Mouse (Mus musculus) thymus, postnatal 25 days (tissue): ENCODE results near the gene Baz2b.

Source experiments
- DNase-seq: peaks from one replicate; pipeline ENCODE4 v3.0.0; 2022

Baz2b gene

DNA sequence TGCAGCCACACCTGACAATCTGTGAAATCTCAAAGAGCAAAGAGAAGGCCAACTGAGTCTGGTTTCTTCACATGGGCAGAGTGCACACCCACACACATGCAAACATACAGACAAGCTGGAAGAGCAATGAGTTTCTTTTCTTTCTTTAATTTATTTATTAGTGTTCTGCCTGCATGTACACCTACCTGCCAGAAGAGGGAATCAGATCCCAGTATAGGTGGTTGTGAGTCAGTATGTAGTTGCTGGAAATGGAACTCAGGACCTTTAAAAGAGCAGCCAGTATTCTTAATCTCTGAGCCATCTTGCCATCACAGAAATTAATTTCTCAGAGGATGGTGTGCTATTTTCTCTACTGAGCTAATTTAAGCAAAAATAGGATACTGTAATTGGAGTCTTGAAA lies 164.7 kb downstream of the Baz2b start:
- no peak for DNase-seq

DNA sequence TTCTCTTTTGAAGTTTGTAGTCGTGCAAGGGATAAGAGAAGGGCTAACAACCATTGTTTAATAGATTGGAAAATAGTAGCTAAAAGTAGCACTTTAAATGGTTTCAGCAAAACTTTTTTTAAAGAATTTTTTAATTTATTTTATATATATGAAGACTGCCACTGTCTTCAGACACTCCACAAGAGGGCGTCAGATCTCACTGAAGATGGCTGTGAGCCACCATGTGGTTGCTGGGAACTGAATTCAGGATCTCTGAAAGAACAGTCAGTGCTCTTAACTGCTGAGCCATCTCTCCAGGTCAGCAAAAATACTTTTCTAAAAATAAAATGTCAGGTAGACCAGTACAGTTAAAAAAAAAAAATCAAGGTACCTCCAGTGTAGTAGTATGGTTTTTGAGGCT lies 165.1 kb downstream of the Baz2b start:
- DNase-seq = no peak

DNA sequence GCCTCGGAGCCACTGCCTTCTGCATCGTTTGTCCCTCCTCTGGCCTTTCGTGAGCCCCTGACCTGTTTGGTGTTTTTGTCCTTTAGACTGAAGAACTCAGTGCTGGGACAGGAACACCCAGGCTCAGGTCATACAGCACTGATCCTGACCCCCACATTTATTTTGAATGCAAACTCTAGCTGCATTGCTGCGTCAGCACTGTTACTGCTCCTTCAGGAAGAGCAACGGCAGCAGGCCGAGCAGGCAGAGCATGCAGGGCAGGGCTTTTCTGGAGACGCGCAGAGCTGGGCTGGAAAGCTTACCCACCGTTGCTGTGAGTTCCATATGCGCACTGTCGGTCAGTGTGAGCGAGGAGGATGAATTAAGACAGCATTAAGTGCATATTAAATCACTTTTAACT lies 166.9 kb downstream of the Baz2b start:
- DNase-seq = no peak

DNA sequence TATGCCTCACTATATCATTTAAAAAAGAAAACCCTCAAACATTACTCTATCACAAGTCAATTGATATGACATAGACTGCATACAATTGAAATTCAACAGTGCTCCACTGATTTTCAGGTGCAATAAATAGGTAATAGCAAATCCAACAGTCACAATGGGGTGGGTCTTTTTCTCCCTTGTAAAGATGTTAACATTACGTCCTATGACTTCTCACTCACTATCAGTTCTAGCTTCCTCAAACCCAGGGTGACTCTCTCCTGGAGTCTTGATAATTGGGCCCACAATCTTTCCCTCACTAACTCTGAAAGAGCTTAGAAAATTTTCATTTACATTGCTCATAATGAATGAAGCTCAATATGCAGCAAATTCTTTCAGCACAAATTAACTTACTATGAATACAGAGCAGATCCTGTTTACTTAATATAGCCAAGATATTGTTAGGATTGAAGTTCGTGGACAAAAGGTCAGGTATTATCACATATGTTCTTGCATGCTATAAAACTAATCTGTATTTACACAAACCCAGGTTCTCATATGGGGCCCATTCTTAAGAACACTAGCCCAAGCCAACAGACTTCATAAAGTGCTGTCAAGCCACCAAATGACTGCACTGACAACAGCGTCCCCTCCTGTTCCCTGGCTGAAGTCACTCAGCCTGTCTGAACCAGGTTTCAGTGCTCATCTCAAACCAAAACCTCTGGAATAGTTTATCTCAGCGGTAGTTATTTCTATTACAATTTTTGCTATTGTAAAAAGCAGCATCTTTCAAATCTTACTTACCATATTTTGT lies 168.0 kb downstream of the Baz2b start:
- DNase-seq = no peak

DNA sequence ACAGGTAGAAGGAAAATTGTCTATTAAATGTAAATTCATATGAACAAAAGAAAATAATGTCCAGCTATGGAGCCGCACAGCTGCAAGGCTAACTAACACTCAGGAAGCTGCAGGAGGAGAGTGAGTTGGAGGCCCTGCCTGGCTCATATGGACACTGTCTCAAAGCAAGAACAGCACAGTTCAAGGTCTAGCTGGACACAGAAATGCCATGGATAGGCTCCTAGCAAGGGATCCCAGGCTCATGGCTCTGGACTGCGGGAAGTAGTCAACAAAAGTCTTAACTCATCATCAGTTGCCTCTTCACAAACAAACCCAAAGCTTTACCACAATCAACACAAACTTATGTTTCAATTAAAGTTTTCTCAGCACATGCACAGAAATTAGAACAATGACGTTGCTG lies 169.5 kb downstream of the Baz2b start:
- no peak for DNase-seq

DNA sequence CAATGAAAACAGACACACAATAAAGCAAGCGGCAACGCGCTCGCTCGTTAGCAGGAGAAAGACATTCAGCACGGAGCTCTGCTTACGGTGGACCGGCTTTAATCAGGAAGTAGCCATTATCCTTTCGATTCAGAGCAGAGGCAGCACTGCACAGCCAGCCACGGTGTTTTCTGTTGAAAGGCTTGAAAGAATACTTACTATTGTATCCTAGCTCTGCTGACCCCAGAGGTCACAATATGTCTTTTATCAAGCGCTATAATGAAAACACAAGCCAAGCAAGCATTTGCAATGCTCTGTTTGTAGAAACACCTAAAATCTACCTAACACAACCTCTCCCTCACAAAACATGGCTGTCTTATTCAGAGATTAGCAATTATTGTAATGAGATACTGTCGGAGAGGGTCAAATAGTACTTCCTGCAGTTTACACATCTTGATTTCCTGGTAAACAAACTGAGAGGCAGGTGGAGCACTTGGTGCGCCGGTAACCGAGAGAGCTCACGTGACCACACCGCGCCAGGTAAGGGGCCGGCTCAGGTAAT lies 172.6 kb downstream of the Baz2b start:
- peak; percentile 13 for DNase-seq

DNA sequence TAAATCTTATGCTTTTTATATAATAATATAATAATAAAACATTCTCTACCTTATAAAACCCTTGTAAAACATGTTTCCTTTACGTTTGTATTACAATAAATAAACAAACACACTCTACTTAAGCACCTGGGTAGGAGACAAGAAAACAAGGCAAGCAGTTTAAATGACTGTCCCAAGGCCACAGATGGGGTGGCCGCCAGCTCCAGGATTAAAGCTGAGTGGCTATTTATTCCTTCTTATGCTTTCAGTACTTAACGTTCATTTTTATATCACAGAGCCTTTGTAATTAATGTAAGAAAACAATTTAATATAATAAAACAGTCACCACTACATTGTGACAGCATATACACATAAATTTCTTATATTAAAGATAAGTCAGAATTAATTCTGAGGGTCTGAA lies 173.3 kb downstream of the Baz2b start:
- no peak for DNase-seq

DNA sequence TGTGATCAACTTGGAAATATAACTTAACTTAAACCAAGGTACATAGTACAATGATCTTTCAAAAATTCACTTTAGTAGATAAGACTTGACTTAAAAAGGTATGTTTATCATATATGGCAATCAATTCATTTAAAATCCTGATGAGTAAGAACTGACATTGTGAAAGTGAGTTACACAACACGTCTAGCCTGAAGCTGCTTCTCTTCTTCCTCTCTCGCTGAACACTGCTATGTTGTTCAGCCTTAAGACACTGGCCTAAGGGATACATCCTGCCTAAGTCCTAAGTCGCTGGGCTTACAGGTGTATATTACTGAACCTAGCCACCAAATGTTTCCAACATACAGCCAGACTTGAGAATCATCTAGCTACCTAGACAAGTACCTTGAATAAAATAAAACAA lies 178.6 kb downstream of the Baz2b start:
- DNase-seq = no peak

DNA sequence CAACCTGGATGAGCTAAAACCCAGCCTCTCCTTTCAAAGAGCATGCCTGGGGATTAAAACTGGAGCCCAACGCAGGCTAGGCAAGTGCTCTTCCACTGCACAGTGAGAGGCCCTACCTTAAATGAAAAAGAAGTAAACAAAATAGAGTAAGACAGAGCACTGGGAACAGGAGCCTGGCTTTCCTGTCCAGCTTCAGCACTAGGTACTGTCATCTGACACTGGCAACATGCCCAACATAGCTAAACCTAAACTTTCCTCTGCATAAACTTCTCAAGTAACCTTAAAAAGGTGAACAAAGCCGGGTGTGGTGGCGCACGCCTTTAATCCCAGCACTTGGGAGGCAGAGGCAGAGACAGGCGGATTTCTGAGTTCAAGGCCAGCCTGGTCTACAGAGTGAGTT lies 180.6 kb downstream of the Baz2b start:
- no peak for DNase-seq

DNA sequence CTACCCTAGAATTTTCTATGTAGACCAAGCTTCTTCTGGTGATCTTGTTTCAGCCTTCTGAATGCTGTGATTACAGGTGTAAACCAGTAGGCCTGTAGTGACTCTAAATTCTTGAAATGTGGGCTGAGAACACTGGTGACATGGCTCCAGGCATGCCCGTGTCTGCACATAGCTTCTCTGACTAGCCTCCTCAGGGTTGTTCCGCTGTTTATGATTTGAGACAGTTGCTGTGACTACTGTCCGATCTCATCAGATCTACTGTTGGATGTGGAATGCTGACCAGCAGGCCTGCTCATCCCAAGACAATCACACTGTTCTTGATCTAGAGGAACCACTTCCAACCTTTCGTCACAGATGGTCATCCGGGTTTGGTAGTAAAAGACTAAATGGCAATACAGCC lies 182.5 kb downstream of the Baz2b start:
- no peak for DNase-seq

DNA sequence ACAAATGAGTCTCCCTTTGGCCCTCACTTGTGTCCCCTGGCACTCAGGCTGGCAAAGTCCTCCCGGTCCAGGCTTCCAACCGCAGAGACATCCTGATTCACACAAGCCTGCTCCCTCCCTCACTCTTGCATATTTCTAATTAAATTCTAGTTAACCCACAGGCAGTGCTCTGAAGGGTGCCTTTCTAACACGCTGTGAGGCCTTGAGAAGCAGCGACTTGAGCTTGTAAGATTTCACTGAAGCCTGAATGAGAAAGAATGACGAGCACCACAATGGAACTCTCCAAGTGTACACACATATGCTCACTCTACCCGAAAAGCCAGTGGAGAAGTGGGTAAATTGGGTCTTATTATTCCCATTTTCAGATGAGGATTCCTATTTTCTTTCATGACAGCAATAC lies 183.1 kb downstream of the Baz2b start:
- no peak for DNase-seq

DNA sequence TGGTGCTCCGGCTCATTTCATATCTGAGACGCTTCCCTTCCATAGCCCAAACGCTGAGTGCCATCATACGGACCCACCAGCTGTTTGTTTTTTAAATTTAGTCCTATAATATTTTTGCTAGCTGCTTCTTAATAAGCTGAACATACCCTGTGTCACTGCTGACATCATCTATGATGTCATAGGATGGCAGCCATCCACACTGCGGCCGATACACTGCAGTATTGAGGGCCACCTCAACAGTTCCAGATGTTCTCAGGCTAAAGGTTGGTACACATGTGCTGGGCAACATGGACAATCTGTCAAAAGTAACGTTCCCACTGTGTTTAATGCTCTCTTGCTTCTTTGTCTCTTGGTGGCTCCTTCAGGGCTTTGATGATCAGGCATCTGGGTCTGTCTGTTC lies 185.9 kb downstream of the Baz2b start:
- DNase-seq = no peak

DNA sequence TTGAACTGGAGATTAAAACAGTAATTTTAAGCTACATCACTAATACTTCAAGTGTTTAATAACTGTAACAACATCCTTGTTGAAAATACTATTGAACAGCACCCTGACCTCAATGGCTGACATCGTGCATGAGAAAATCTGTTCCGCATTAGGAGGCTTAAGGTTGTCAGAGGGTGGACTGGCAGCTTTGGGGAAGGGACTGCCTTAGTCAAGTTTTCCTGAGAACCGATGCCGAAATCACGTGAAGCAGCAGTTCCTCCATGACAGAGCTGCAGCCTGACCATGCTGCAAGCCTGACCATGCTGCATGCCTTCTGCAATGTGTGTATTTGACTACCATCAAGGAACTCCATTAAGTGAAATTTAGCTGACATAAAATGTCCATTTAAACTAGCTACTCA lies 188.1 kb downstream of the Baz2b start:
- DNase-seq = no peak

DNA sequence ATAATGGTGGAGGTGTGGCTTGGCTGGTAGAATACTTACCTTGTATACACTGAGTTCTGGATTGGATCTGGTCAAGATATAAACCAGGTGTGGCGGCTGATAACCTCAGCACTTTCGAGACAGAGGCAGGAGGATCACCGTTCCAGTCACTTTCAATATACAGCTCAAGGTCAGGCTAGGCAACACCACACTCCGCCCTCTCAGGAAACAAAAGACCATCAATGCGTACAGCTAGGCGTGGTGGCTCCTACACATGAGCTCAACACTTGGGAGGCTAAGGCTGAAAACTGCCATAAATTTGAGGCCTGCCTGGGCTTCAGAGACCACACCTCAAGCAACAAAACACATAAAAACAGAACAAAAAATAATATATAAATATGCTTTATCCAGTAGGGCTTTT lies 188.5 kb downstream of the Baz2b start:
- DNase-seq = no peak

DNA sequence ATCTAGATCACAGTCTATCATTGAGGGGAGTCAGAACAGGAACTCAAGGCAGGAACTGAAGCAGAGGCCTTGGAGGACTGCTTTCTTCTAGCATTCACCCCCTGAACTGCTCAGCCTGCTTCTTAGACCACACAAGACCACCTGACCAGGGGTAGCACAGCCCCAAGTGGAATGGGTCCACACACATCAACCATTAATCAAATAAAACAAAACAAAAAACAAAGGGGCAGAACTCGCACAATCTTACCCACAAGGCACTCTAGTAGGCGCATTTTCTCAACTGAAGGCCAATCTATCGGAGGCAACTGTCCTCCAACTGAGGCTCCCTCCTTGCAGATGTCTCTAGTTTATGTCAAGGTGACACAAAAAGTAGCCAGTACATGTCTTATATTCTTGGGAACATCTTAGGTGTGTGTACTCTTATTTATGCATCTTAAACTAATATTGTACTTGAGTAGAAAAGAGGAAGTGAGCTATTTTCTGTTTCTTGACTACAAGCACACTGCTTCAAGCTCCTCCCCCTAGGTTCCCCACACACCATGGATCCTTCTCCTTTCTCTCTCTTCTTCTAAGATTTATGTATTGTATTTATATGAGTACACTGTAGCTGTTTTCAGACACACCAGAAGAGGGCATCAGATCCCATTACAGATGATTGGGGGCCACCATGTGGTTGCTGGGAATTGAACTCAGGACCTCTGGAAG lies 189.9 kb downstream of the Baz2b start:
- DNase-seq = peak; percentile 10

DNA sequence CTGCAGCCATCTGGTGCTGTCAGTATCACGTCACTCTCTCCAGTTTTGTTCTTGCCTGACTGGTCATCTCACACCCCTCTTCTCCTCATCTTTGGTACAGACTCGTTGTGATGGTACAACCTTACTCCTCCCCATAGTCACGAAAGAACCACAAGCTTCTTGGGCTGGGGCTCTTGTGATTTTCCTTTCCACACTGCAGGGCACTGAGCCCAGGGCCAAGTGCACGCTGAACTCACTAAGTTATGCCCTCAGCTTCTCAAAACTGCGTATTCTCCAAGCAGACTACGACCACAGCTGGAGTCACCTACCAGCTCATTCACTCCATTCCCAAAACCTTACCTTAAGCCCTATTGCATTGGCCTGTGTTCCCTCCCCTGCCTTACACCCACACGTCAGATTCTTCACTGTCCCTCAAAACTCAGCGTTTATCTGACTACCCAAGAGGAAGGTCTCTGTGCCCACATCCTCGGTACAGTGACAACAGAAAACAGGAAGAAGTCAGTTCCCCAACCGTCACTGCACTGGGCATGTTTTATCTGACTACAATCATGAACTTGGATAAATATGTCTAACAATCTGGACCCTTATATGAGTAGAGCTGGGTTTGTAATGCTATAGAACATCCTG lies 190.7 kb downstream of the Baz2b start:
- peak; percentile 49 for DNase-seq

DNA sequence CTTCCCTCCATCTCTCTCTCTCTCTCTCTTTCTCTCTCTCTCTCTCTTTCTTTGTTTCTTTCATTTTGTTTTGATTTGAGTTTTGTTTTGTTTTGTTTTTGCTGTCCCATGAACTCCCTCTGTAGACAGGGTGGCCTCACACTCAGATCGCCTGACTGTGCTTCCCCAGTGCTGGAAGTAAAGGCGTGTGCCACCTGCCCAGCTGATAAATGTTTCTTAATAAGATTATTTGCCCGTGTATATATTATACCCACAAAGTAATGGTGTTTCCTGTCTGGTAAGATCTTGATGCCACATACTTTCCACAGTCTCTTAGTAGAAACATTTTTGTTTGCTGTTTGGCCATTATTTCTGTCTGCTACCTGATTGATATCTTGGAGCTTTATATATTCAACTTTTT lies 198.1 kb downstream of the Baz2b start:
- DNase-seq = no peak

DNA sequence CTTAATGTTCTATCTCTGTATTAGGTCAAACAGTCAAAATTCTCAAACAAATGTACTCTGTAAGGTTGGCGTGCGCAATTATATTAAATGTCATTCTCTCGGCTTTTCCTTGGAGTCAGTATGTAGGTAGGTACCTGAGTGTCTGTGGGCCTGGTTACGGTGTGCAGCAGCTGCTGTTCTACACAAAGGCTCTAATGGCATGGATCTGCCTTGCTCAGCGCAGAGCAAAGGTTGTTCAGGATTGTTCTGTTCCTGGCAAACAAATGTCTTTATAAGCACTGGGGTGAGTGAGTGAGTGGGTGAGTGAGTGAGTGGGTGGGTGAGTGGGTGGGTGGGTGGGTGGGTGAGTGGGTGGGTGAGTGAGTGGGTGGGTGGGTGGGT lies 206.0 kb downstream of the Baz2b start:
- DNase-seq = no peak

DNA sequence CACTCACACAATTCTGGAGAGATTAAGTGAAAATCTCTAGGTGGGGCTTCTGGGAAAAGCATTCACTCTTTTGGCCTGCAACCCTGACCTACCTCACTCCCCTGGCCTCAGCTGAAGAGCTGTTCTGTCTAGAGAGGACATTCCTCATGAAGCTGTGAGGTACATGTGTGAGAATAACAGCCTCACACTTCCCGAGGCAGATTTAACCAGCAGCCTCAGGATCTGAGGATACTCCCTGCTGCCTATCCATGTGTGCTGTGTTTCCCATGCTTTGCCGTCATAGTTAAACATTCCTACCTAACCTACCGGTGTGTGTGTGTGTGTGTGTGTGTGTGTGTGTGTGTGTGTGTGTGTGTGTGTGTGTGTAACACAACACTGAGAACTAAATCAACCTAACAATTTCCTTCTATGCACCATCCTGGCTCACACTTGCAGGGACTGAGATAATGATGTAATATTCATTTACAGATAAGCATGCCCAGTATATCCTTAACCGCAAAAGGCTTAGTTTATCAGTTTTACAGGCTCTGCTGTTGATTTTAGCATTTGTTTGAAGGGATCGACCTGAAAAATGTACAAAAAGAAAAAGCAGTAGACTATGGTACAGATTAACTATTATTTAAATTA lies 206.5 kb downstream of the Baz2b start:
- DNase-seq = no peak

DNA sequence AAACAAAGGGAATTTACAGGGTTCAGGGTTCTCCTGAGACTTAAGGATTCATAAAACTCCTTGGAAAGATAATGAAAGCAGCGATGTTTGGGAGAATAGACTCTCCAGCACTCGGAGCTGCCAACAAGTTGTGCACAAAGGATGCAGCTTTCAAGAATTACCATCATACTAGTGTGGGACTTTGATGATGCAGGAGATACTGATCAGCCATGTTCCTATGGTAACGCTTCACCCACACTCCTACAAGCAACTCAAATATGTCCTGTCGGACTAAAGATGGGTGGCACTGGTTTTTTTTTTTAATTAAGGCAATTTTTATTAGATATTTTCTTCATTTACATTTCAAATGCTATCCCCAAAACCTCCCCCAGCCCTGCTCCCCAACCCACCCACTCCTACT lies 209.4 kb downstream of the Baz2b start:
- DNase-seq = no peak

DNA sequence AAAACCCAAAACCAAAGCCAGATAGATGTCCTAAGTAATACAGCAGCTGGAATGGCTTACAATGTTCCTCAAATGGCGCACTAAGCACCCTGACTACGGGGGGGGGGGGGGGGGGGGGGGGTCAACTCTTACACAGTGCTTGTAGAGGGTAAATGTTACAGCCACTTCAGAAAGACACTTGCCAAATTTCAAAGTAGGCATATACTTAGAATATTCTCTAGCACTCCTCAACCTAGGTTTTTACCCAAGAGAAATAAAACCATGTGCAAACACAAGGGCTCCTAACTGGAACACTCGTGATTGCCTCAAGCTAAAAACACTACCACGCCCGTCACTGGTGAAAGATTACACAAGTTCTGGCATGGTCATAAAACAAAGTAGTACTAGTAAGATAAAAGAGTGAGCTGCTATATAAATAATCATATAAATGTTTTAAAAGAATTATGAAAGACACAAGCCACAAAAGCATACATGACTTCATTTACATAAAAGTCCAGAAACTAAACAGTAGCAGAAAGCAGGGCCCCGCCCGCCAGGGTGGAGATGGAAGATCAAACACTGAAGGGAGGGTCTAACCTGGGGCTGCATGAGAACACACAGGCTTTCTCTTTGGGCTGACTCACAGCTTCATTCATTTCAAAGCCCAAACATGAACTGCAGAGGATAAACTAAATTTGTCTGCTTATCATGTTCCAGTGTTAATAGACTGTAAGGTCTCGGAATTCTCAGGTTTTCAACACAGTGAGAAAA lies 212.0 kb downstream of the Baz2b start:
- DNase-seq = no peak

DNA sequence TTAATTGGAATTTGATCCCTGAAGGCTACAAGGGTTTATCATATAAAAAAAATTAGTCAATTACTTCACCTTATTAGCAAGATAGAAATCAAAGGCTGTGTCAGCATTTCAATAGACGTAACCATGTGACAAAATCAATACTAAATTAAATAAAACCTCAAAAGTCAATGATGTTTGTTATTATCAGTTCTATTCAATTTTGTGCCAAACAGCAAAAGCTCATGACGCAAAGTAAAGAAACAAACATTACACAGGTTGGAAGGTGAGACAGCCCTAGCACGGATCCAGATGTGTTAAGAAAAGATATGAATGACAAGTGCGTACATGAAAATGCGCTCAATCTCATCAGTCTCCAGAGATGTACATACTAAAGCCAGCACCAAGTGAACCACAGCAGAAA lies 212.7 kb downstream of the Baz2b start:
- no peak for DNase-seq

DNA sequence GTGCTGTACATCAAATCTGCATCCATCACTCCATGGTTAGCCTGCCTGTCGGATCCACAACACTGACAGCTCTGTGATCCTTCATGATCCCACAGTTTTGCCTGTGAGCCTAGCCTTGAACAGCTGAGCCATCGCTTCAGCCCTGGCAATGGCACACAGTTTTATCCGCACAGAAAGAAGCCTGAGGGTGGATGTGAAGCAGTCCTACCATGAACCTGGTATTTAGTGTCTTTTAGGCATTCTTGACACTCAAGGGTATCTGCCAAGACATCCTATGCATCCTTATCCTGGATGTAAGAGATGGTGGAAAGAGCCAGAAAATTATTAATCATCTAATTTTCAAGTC lies 216.5 kb downstream of the Baz2b start:
- DNase-seq = no peak
